In genomic region chr6:65642431-65642830, GRCm38 (mm10) we compare ENCODE assay signal across 22 mouse cellular contexts. TPM values are rescaled to one million over a fixed set of nuclear protein-coding genes. Genes with fewer than 3 reads are reported as not detected.
"Had no signal": no experiment of that assay in that cellular context is flagged by ENCODE, and none has a peak within 500 bp of the region (broad histone marks: within the 10 kb centered on the region; RNA-seq: fewer than 3 reads in every experiment).

No protein-coding gene starts in this region.

- H3K4me3 ChIP-seq: limb, embryonic 10.5 days; limb, embryonic 13.5 days; liver, embryonic 13.5 days; lung, embryonic 15.5 days; megakaryocyte, embryonic 14.5 days; midbrain, embryonic 10.5 days; midbrain, embryonic 13.5 days; myocyte; neural tube, embryonic 13.5 days had no signal

- H3K9me3 ChIP-seq: limb, embryonic 10.5 days; liver, embryonic 13.5 days had no signal

- DNase-seq: kidney, adult 18-20 months; kidney, adult 9 months; kidney, postnatal 14 days; kidney, postnatal 4 days; liver, embryonic 13.5 days; right cerebral cortex, adult 18-20 months; right cerebral cortex, postnatal 14 days; right cerebral cortex, postnatal 4 days; thymus, adult 2 months; thymus, postnatal 14 days; thymus, postnatal 4 days had no signal

- H3K9ac ChIP-seq: limb, embryonic 13.5 days; liver, embryonic 13.5 days; lung, embryonic 15.5 days; midbrain, embryonic 13.5 days; neural tube, embryonic 13.5 days had no signal

- H3K27me3 ChIP-seq: limb, embryonic 13.5 days; liver, embryonic 13.5 days; lung, embryonic 15.5 days; megakaryocyte, embryonic 14.5 days; midbrain, embryonic 13.5 days; neural tube, embryonic 13.5 days had no signal

- H3K4me2 ChIP-seq: limb, embryonic 13.5 days; liver, embryonic 13.5 days; lung, embryonic 15.5 days; midbrain, embryonic 13.5 days; neural tube, embryonic 13.5 days had no signal

- H3K27ac ChIP-seq: limb, embryonic 10.5 days; limb, embryonic 13.5 days; liver, embryonic 13.5 days; lung, embryonic 15.5 days; midbrain, embryonic 10.5 days; midbrain, embryonic 13.5 days; neural tube, embryonic 13.5 days; stomach, postnatal 0 days had no signal

- ATAC-seq: midbrain, embryonic 13.5 days; midbrain, embryonic 16.5 days had no signal

- H3K4me1 ChIP-seq: limb, embryonic 13.5 days; liver, embryonic 13.5 days; midbrain, embryonic 13.5 days; neural tube, embryonic 13.5 days had no signal

- H3K36me3 ChIP-seq: limb, embryonic 10.5 days; limb, embryonic 13.5 days; liver, embryonic 13.5 days; lung, embryonic 15.5 days; midbrain, embryonic 10.5 days; midbrain, embryonic 13.5 days; neural tube, embryonic 13.5 days had no signal

RNA-seq across cellular contexts. Expression of gene Ndnf, which starts 29.0 kb away (rescaled TPM):
- polyA plus RNA-seq: liver, adult 2 months had no signal
